Mouse (Mus musculus) kidney, embryonic 16.5 days (tissue): ENCODE data around the gene Cat. TPM values are rescaled to one million over a fixed set of nuclear protein-coding genes. Genes with fewer than 3 reads are reported as not detected.

Experiments used
- ATAC-seq: fragments of 200-750 bp; cut with Nextera tagmentation; 2 replicates; pipeline ENCODE4 v1.8.0; 2017; ENCODE audit warnings: moderate TSS enrichment; ENCODE audit not compliant: low FRiP score, low TSS enrichment
- H3K27ac ChIP-seq: fragments of 300-500 bp; sonication (generic); 2 replicates; pipeline ENCODE4 v1.5.1; 2014; ENCODE audit warnings: low read length
- H3K27me3 ChIP-seq: fragments of 300-500 bp; sonication (generic); 2 replicates; pipeline ENCODE4 v1.6.1; 2014; ENCODE audit warnings: low read length, control low read depth, mixed read lengths; ENCODE audit not compliant: insufficient read depth
- H3K36me3 ChIP-seq: fragments of 300-500 bp; sonication (generic); 2 replicates; pipeline ENCODE4 v1.6.1; 2014; ENCODE audit warnings: low read length, control low read depth, mixed read lengths; ENCODE audit not compliant: insufficient read depth
- H3K4me1 ChIP-seq: fragments of 300-500 bp; sonication (generic); 2 replicates; pipeline ENCODE4 v1.6.1; 2014; ENCODE audit warnings: low read length, control low read depth, mixed read lengths; ENCODE audit not compliant: insufficient read depth
- H3K4me2 ChIP-seq: fragments of 300-500 bp; sonication (generic); replicated peaks from 2 replicates; pipeline ENCODE4 v1.6.1; 2014; ENCODE audit warnings: low read depth, low read length
- H3K4me3 ChIP-seq: fragments of 300-500 bp; sonication (generic); 2 replicates; pipeline ENCODE4 v1.5.1; 2014; ENCODE audit warnings: mild to moderate bottlenecking, low read length
- H3K9ac ChIP-seq: fragments of 300-500 bp; sonication (generic); replicated peaks from 2 replicates; pipeline ENCODE4 v1.6.1; 2014; ENCODE audit warnings: low read length
- H3K9me3 ChIP-seq: fragments of 300-500 bp; sonication (generic); 2 replicates; pipeline ENCODE4 v1.6.1; 2016; ENCODE audit warnings: low read length, control low read depth
- WGBS: fragments of 180-500 bp; shearing (Covaris S2); extraction: QIAGEN DNeasy Blood & Tissue Kit; methylation state at CpG from one replicate; pipeline ENCODE4 v1.1.7; 2014; 5-methylcytosine and 5-hydroxymethylcytosine counted together
- polyA plus RNA-seq: library from polyadenylated mRNA; unstranded; fragments of >200 nt; fragmentation: Nextera tagmentation; extraction: Ambion mirVana; gene quantifications from 2 replicates; pipeline ENCODE4 v1.2.1, GENCODE M21; 2015

Cat gene
- polyA plus RNA-seq, 1 experiment from 2014 or later, result 101 TPM

- H3K4me1 ChIP-seq, result no peaks in the 10 kb centered on the region
- H3K9ac ChIP-seq, result no peak overlapping the region
- H3K4me3 ChIP-seq, result no peak overlapping the region
- H3K36me3 ChIP-seq, result no peaks in the 10 kb centered on the region
- H3K27ac ChIP-seq, result no peak overlapping the region
- no peak for ATAC-seq
- H3K4me2 ChIP-seq, result no peak overlapping the region
- no peaks in the 10 kb centered on the region for H3K9me3 ChIP-seq
- H3K27me3 ChIP-seq, result no peaks in the 10 kb centered on the region
- WGBS, result 83% methylated on average over 3 of the region's 3 CpGs
Measured at GRCm38 (mm10) chr2:103406239-103406638, 78.7 kb downstream of the Cat start.

Other genes starting within 250 kb of the Cat start
- 25.7 and 29.0 TPM in 2 replicates for gene Ehf, start 181.9 kb downstream of the Cat start, polyA plus RNA-seq
- gene Elf5, start 73.5 kb downstream of the Cat start, polyA plus RNA-seq, result 3.1 and 4.2 TPM in 2 replicates
- gene Abtb2, start 81.2 kb upstream of the Cat start, polyA plus RNA-seq, result 7.8 and 9.3 TPM in 2 replicates